Mouse (Mus musculus) CD4-positive helper T cell, adult 2 months (primary cell): ENCODE measurements around the gene Zbtb48.
A peak's percentile ranks its signal among the peaks of the same experiment; 100 is the strongest.

Experiments
- DNase-seq: peaks from one replicate; pipeline ENCODE4 v3.0.0-alpha.2; 2012; ENCODE audit warnings: low read depth, missing footprints, low spot score

Zbtb48 gene

DNA sequence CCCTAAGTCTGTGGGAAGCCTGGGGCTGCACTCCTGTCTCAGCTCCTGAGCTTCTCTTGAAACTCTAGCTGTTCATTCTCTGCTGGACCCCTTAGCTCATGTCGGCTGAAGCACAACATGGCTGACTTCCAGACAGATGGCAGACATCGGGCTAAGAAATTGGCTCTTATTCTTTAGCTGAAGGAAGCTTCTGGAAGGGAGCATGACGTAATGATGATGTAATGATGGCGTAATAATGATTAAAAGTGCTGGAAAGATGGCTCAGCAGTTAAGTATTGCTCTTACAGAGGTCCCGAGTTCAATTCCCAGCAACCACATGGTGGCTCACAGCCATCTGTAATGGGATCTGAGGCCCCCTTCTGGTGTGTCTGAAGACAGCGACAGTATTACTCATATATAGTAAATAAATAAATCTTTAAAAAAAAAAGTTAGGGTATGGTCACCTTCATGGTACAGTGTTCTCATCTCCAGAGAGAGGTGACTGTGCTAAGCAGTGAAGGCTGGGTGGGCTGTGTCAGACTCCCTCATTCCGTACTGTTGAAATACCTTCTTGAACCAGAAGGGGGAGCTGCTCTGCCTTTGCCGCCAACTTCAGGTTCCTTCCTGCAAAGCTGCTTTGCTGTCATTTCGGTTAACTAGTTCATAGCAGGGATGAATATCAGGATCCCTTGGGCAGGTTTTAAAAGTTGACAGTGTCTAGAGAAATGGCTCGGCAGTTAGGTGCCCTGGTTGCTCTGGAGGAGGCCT lies 55.1 kb downstream of the Zbtb48 start:
- DNase-seq: peak; percentile 43
